Mouse (Mus musculus): ENCODE results near the gene Abca8b. TPM values are rescaled to one million over a fixed set of nuclear protein-coding genes. Genes with fewer than 3 reads are reported as not detected.
A peak's percentile ranks its signal among the peaks of the same experiment; 100 is the strongest.

The Abca8b gene
- total and polyA plus RNA-seq, 3 experiments, result 1.4 to 2.1 (median 1.4) TPM

DNA sequence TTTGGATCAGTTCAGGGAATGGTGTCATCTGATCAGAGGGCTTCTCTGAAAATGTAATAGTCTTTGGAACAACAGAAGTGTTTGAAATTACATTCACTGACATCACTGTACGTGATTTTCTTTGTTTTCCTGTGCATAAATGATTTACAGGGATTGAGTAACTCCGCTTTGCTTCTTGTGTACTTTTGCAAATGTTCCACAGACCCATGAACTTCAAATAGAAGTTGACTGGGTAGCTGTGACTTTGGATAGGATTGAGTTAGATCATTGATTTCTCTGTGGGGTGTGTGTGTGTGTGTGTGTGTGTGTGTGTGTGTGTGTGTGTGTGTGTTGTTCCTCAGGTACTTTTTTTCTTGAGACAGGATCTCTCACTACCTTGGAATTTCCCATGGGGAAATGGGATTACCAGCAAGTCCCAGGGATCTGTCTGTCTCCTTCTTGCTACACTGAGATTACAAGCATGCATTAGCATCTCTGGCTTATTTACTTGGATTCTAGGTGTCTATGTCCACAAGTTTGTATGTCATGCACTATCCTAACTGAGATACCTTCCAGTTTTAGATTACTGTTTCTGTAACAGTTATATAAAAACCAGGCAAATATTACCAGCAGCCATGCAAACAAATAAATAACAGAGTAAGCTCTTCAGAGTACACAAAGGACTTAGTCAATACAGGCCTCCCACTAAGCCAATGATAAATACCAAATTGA, 15.3 kb upstream of the Abca8b start:
- no peak overlapping the region for H3K4me2 ChIP-seq (ENCODE audit: insufficient read depth, low read depth, poor library complexity, severe bottlenecking)
- H3K4me1 ChIP-seq (ENCODE audit: control insufficient read depth in 1 of 2, insufficient read depth in 2 of 2), result no peaks in the 10 kb centered on the region
- dilution Hi-C loops (cut with MboI; ENCODE audit: extremely low pct_ligation_motif_present, extremely low pct_unique_long_range_greater_than_20kb, low sequenced_read_pairs) (no loop called here), in situ Hi-C loops (cut with MboI; ENCODE audit: low pct_ligation_motif_present, low pct_unique_long_range_greater_than_20kb, low sequenced_read_pairs) (no loop called here)
- H3K27ac ChIP-seq (ENCODE audit: insufficient read depth, low read depth), result no peak overlapping the region
- TF ChIP-seq HCFC1 (IDR thresholded peaks at IDR 0.05; ENCODE audit: low read depth, low read length), result no peak
- no peak for TF ChIP-seq BHLHE40 (IDR thresholded peaks at IDR 0.05; ENCODE audit: low read depth, low read length)
- TF ChIP-seq CHD2 (IDR thresholded peaks at IDR 0.05; ENCODE audit: low read length), result no peak
- TF ChIP-seq SMC3 (IDR thresholded peaks at IDR 0.05; ENCODE audit: low read depth, low read length), result no peak
- no peak for TF ChIP-seq POLR2A (IDR thresholded peaks at IDR 0.05; ENCODE audit: low read depth, low read length)
- TF ChIP-seq ETS1 (conservative IDR thresholded peaks at IDR 0.05; ENCODE audit: low read depth, low read length), result no peak
- no peak for TF ChIP-seq MAZ (IDR thresholded peaks at IDR 0.05; ENCODE audit: low read depth, low read length)
- TF ChIP-seq TCF12 (IDR thresholded peaks at IDR 0.05; ENCODE audit: low read depth, low read length), result no peak
- no peak for TF ChIP-seq RAD21 (IDR thresholded peaks at IDR 0.05; ENCODE audit: low read depth, low read length)
- no peak for TF ChIP-seq MAX (IDR thresholded peaks at IDR 0.05; ENCODE audit: low read length)
- TF ChIP-seq EP300 (IDR thresholded peaks at IDR 0.05; ENCODE audit: low read length), result no peak
- TF ChIP-seq GABPA (IDR thresholded peaks at IDR 0.05; ENCODE audit: insufficient replicate concordance, low read depth, low read length), result no peak
- TF ChIP-seq CHD1 (IDR thresholded peaks at IDR 0.05; ENCODE audit: low read depth, low read length), result no peak
- TF ChIP-seq USF1 (IDR thresholded peaks at IDR 0.05; ENCODE audit: low read depth, low read length), result no peak
- no peak for TF ChIP-seq UBTF (IDR thresholded peaks at IDR 0.05; ENCODE audit: low read depth, low read length)
- no peak for TF ChIP-seq IRF4 (IDR thresholded peaks at IDR 0.05; ENCODE audit: low read depth, low read length)
- no peak for TF ChIP-seq RCOR1 (conservative IDR thresholded peaks at IDR 0.05; ENCODE audit: low read depth, low read length)
- TF ChIP-seq MYC (IDR thresholded peaks at IDR 0.05; ENCODE audit: low read depth, low read length), result no peak
- no peak for TF ChIP-seq SIN3A (IDR thresholded peaks at IDR 0.05; ENCODE audit: low read length)
- TF ChIP-seq POLR2AphosphoS2 (IDR thresholded peaks at IDR 0.05; ENCODE audit: low read depth, low read length), result no peak
- no peak overlapping the region for H3K4me3 ChIP-seq (replicated peaks in 1 of 3; ENCODE audit: low read depth in 2 of 3, low read length in 2 of 3, poor library complexity in 1 of 3)
- H3K79me2 ChIP-seq (replicated peaks; ENCODE audit: control insufficient read depth, extremely low read depth, insufficient read depth, poor library complexity, severe bottlenecking), result no peaks in the 10 kb centered on the region
- no peaks in the 10 kb centered on the region for H3K27me3 ChIP-seq (replicated peaks)
- H3K9ac ChIP-seq (ENCODE audit: insufficient read depth, low read depth), result no peak overlapping the region
- DNase-seq (ENCODE audit: extremely low read depth), result no peak
- H3K36me3 ChIP-seq (replicated peaks in 1 of 2; ENCODE audit: control insufficient read depth in 1 of 2, insufficient read depth in 1 of 2, low read length in 1 of 2), result no peaks in the 10 kb centered on the region
- no peaks in the 10 kb centered on the region for H3K9me3 ChIP-seq (replicated peaks; ENCODE audit: low read length)

DNA sequence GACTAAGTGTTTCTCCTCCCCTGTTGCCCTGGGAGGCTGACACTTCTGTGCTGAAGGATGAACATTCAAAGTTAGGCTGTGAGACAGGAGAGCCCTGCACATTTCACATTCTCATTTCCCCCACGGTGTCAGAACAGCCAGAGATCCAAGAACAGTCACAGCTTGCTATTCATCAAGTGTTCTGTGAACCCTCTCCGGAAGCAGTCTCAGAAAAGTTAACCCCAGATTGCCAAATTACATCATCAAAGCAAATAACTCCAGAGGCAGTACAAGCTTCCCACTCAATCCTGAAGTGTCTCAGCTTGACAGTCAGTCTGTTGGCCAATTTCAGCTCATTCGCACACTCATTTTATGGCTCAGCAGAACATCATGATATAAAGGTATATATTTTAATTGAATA, 632 bp downstream of the Abca8b start:
- Histone ChIP-seq H3K9me3 (replicated peaks; ENCODE audit: low read length) (no peaks in the 10 kb centered on the region), H3K4me1 (ENCODE audit: control insufficient read depth in 1 of 2, insufficient read depth in 2 of 2) (peaks cover 5 to 35% of the 10 kb centered on the region in 2 experiments), H3K27ac (ENCODE audit: insufficient read depth, low read depth) (no peak overlapping the region), H3K4me3 (replicated peaks in 1 of 3; ENCODE audit: low read depth in 2 of 3, low read length in 2 of 3, poor library complexity in 1 of 3) (peak overlapping the region in 2 of 3 experiments; percentile 40 to 49), H3K36me3 (replicated peaks in 1 of 2; ENCODE audit: control insufficient read depth in 1 of 2, insufficient read depth in 1 of 2, low read length in 1 of 2) (no peaks in the 10 kb centered on the region), H3K9ac (ENCODE audit: insufficient read depth, low read depth) (peak overlapping the region; percentile 64), H3K4me2 (ENCODE audit: insufficient read depth, low read depth, poor library complexity, severe bottlenecking) (peak overlapping the region; percentile 73), H3K27me3 (replicated peaks) (no peaks in the 10 kb centered on the region), H3K79me2 (replicated peaks; ENCODE audit: control insufficient read depth, extremely low read depth, insufficient read depth, poor library complexity, severe bottlenecking) (no peaks in the 10 kb centered on the region)
- in situ Hi-C loops (cut with MboI; ENCODE audit: low pct_ligation_motif_present, low pct_unique_long_range_greater_than_20kb, low sequenced_read_pairs), result no loop called here
- TF ChIP-seq MEF2A (IDR thresholded peaks at IDR 0.05; ENCODE audit: borderline replicate concordance, low read depth, low read length), result no peak
- TF ChIP-seq CHD1 (IDR thresholded peaks at IDR 0.05; ENCODE audit: low read depth, low read length), result no peak
- TF ChIP-seq MXI1 (IDR thresholded peaks at IDR 0.05; ENCODE audit: low read depth, low read length), result no peak
- TF ChIP-seq NRF1 (IDR thresholded peaks at IDR 0.05; ENCODE audit: low read depth, low read length), result no peak
- no peak for TF ChIP-seq E2F4 (IDR thresholded peaks at IDR 0.05; ENCODE audit: insufficient replicate concordance, low read depth, low read length)
- no peak for TF ChIP-seq USF1 (IDR thresholded peaks at IDR 0.05; ENCODE audit: low read depth, low read length)
- no peak for TF ChIP-seq RAD21 (IDR thresholded peaks at IDR 0.05; ENCODE audit: low read depth, low read length)
- TF ChIP-seq KAT2A (IDR thresholded peaks at IDR 0.05; ENCODE audit: insufficient replicate concordance, low read length), result no peak
- TF ChIP-seq ZNF384 (IDR thresholded peaks at IDR 0.05; ENCODE audit: low read depth, low read length), result no peak
- TF ChIP-seq POLR2AphosphoS2 (IDR thresholded peaks at IDR 0.05; ENCODE audit: low read depth, low read length), result no peak
- TF ChIP-seq TBP (conservative IDR thresholded peaks at IDR 0.05; ENCODE audit: low read depth, low read length), result no peak
- no peak for TF ChIP-seq CTCF (conservative IDR thresholded peaks at IDR 0.05 in 1 of 2, IDR thresholded peaks at IDR 0.05 in 1 of 2; ENCODE audit: low read depth in 2 of 2, low read length in 2 of 2)
- TF ChIP-seq ZMIZ1 (IDR thresholded peaks at IDR 0.05; ENCODE audit: low read depth, low read length), result no peak
- TF ChIP-seq ZKSCAN1 (IDR thresholded peaks at IDR 0.05; ENCODE audit: borderline replicate concordance, low read depth, low read length), result no peak
- TF ChIP-seq ZC3H11A (IDR thresholded peaks at IDR 0.05; ENCODE audit: low read depth, low read length), result no peak
- TF ChIP-seq MAX (IDR thresholded peaks at IDR 0.05; ENCODE audit: low read length), result no peak
- TF ChIP-seq HCFC1 (IDR thresholded peaks at IDR 0.05; ENCODE audit: low read depth, low read length), result no peak
- no peak for TF ChIP-seq NELFE (IDR thresholded peaks at IDR 0.05; ENCODE audit: low read depth, low read length)
- dilution Hi-C loops (cut with MboI; ENCODE audit: extremely low pct_ligation_motif_present, extremely low pct_unique_long_range_greater_than_20kb, low sequenced_read_pairs), result no loop called here
- DNase-seq (ENCODE audit: extremely low read depth), result peak; percentile 12

Measured in CH12.LX (cell line).